Mouse (Mus musculus): ENCODE measurements around the gene Phf21a. TPM values are rescaled to one million over a fixed set of nuclear protein-coding genes. Genes with fewer than 3 reads are reported as not detected.
A peak's percentile ranks its signal among the peaks of the same experiment; 100 is the strongest.

Phf21a gene
- polyA plus RNA-seq, 1 experiment = 52.2 TPM

- TF ChIP-seq CTCF (IDR thresholded peaks at IDR 0.05; ENCODE audit: low read depth, low read length) (no peak), EP300 (IDR thresholded peaks at IDR 0.05; ENCODE audit: insufficient read depth, low read depth, low read length) (no peak), POLR2A (IDR thresholded peaks at IDR 0.05; ENCODE audit: insufficient read depth, low read length) (no peak)
- no peaks in the 10 kb centered on the region for H3K9me3 ChIP-seq (replicated peaks; ENCODE audit: control insufficient read depth, insufficient read depth, low read length, poor library complexity, severe bottlenecking)
- H3K27me3 ChIP-seq (ENCODE audit: control insufficient read depth, insufficient read depth, low read length, poor library complexity, severe bottlenecking) = 0 out of 2 replicates have a peak, but pooled peaks cover 3% of the 10 kb centered on the region
- H3K4me1 ChIP-seq (ENCODE audit: control insufficient read depth, insufficient read depth, low read length) = no peaks in the 10 kb centered on the region
- H3K36me3 ChIP-seq (ENCODE audit: control insufficient read depth, insufficient read depth, low read length, poor library complexity, severe bottlenecking) = no peaks in the 10 kb centered on the region
- H3K27ac ChIP-seq (ENCODE audit: insufficient read depth, low read length) = no peak overlapping the region
- peak overlapping the region; percentile 16; the same call in 1 of the 2 replicates for H3K9ac ChIP-seq (ENCODE audit: low read depth, poor library complexity, severe bottlenecking)
- peak overlapping the region; percentile 49 for H3K4me3 ChIP-seq (ENCODE audit: low read depth, low read length)
Observed at GRCm38 (mm10) chr2:92059481-92060220, 33.3 kb upstream of the Phf21a start.

- H3K9me3 ChIP-seq (replicated peaks; ENCODE audit: control insufficient read depth, insufficient read depth, low read length, poor library complexity, severe bottlenecking) = no peaks in the 10 kb centered on the region
- no peak overlapping the region for H3K27ac ChIP-seq (ENCODE audit: insufficient read depth, low read length)
- H3K27me3 ChIP-seq (ENCODE audit: control insufficient read depth, insufficient read depth, low read length, poor library complexity, severe bottlenecking) = 0 out of 2 replicates have a peak, but pooled peaks cover 2% of the 10 kb centered on the region
- H3K9ac ChIP-seq (ENCODE audit: low read depth, poor library complexity, severe bottlenecking) = no peak overlapping the region
- peak overlapping the region; percentile 49 for H3K4me3 ChIP-seq (ENCODE audit: low read depth, low read length)
- H3K36me3 ChIP-seq (ENCODE audit: control insufficient read depth, insufficient read depth, low read length, poor library complexity, severe bottlenecking) = no peaks in the 10 kb centered on the region
- H3K4me1 ChIP-seq (ENCODE audit: control insufficient read depth, insufficient read depth, low read length) = no peaks in the 10 kb centered on the region
- TF ChIP-seq POLR2A (IDR thresholded peaks at IDR 0.05; ENCODE audit: insufficient read depth, low read length) (no peak), EP300 (IDR thresholded peaks at IDR 0.05; ENCODE audit: insufficient read depth, low read depth, low read length) (no peak), CTCF (IDR thresholded peaks at IDR 0.05; ENCODE audit: low read depth, low read length) (no peak)
Observed at GRCm38 (mm10) chr2:92060291-92060690, 32.6 kb upstream of the Phf21a start.

- 0 out of 2 replicates have a peak, but pooled peaks cover 2% of the 10 kb centered on the region for H3K27me3 ChIP-seq (ENCODE audit: control insufficient read depth, insufficient read depth, low read length, poor library complexity, severe bottlenecking)
- no peaks in the 10 kb centered on the region for H3K4me1 ChIP-seq (ENCODE audit: control insufficient read depth, insufficient read depth, low read length)
Observed at GRCm38 (mm10) chr2:92061337-92061736, 31.6 kb upstream of the Phf21a start.

GRCm38 (mm10) chr2:92063106-92063505, 29.8 kb upstream of the Phf21a start:
- Histone ChIP-seq H3K4me1 (ENCODE audit: control insufficient read depth, insufficient read depth, low read length) (no peaks in the 10 kb centered on the region), H3K27me3 (ENCODE audit: control insufficient read depth, insufficient read depth, low read length, poor library complexity, severe bottlenecking) (0 out of 2 replicates have a peak, but pooled peaks cover 2% of the 10 kb centered on the region), H3K9ac (ENCODE audit: low read depth, poor library complexity, severe bottlenecking) (no peak overlapping the region), H3K36me3 (ENCODE audit: control insufficient read depth, insufficient read depth, low read length, poor library complexity, severe bottlenecking) (no peaks in the 10 kb centered on the region), H3K27ac (ENCODE audit: insufficient read depth, low read length) (no peak overlapping the region), H3K4me3 (ENCODE audit: low read depth, low read length) (no peak overlapping the region), H3K9me3 (replicated peaks; ENCODE audit: control insufficient read depth, insufficient read depth, low read length, poor library complexity, severe bottlenecking) (no peaks in the 10 kb centered on the region)
- TF ChIP-seq EP300 (IDR thresholded peaks at IDR 0.05; ENCODE audit: insufficient read depth, low read depth, low read length) (no peak), CTCF (IDR thresholded peaks at IDR 0.05; ENCODE audit: low read depth, low read length) (no peak), POLR2A (IDR thresholded peaks at IDR 0.05; ENCODE audit: insufficient read depth, low read length) (no peak)

More at GRCm38 (mm10) chr2:92061337-92061736, 31.6 kb upstream of the Phf21a start:
- Histone ChIP-seq H3K36me3 (ENCODE audit: control insufficient read depth, insufficient read depth, low read length, poor library complexity, severe bottlenecking) (no peaks in the 10 kb centered on the region), H3K27ac (ENCODE audit: insufficient read depth, low read length) (no peak overlapping the region), H3K9ac (ENCODE audit: low read depth, poor library complexity, severe bottlenecking) (no peak overlapping the region), H3K4me3 (ENCODE audit: low read depth, low read length) (no peak overlapping the region), H3K9me3 (replicated peaks; ENCODE audit: control insufficient read depth, insufficient read depth, low read length, poor library complexity, severe bottlenecking) (no peaks in the 10 kb centered on the region)
- TF ChIP-seq POLR2A (IDR thresholded peaks at IDR 0.05; ENCODE audit: insufficient read depth, low read length) (no peak), EP300 (IDR thresholded peaks at IDR 0.05; ENCODE audit: insufficient read depth, low read depth, low read length) (no peak), CTCF (IDR thresholded peaks at IDR 0.05; ENCODE audit: low read depth, low read length) (no peak)

GRCm38 (mm10) chr2:92065269-92065888, 27.5 kb upstream of the Phf21a start:
- H3K27me3 ChIP-seq (ENCODE audit: control insufficient read depth, insufficient read depth, low read length, poor library complexity, severe bottlenecking) = 0 out of 2 replicates have a peak, but pooled peaks cover 2% of the 10 kb centered on the region
- H3K9me3 ChIP-seq (replicated peaks; ENCODE audit: control insufficient read depth, insufficient read depth, low read length, poor library complexity, severe bottlenecking) = no peaks in the 10 kb centered on the region
- no peak overlapping the region for H3K4me3 ChIP-seq (ENCODE audit: low read depth, low read length)
- H3K27ac ChIP-seq (ENCODE audit: insufficient read depth, low read length) = no peak overlapping the region
- H3K9ac ChIP-seq (ENCODE audit: low read depth, poor library complexity, severe bottlenecking) = no peak overlapping the region
- TF ChIP-seq POLR2A (IDR thresholded peaks at IDR 0.05; ENCODE audit: insufficient read depth, low read length) (no peak), EP300 (IDR thresholded peaks at IDR 0.05; ENCODE audit: insufficient read depth, low read depth, low read length) (no peak), CTCF (IDR thresholded peaks at IDR 0.05; ENCODE audit: low read depth, low read length) (no peak)
- no peaks in the 10 kb centered on the region for H3K4me1 ChIP-seq (ENCODE audit: control insufficient read depth, insufficient read depth, low read length)
- no peaks in the 10 kb centered on the region for H3K36me3 ChIP-seq (ENCODE audit: control insufficient read depth, insufficient read depth, low read length, poor library complexity, severe bottlenecking)

- H3K27me3 ChIP-seq (ENCODE audit: control insufficient read depth, insufficient read depth, low read length, poor library complexity, severe bottlenecking) = 0 out of 2 replicates have a peak, but pooled peaks cover 2% of the 10 kb centered on the region
- no peak overlapping the region for H3K27ac ChIP-seq (ENCODE audit: insufficient read depth, low read length)
- no peaks in the 10 kb centered on the region for H3K36me3 ChIP-seq (ENCODE audit: control insufficient read depth, insufficient read depth, low read length, poor library complexity, severe bottlenecking)
- TF ChIP-seq POLR2A (IDR thresholded peaks at IDR 0.05; ENCODE audit: insufficient read depth, low read length) (no peak), EP300 (IDR thresholded peaks at IDR 0.05; ENCODE audit: insufficient read depth, low read depth, low read length) (no peak), CTCF (IDR thresholded peaks at IDR 0.05; ENCODE audit: low read depth, low read length) (no peak)
- H3K4me3 ChIP-seq (ENCODE audit: low read depth, low read length) = no peak overlapping the region
- no peak overlapping the region for H3K9ac ChIP-seq (ENCODE audit: low read depth, poor library complexity, severe bottlenecking)
- no peaks in the 10 kb centered on the region for H3K4me1 ChIP-seq (ENCODE audit: control insufficient read depth, insufficient read depth, low read length)
- H3K9me3 ChIP-seq (replicated peaks; ENCODE audit: control insufficient read depth, insufficient read depth, low read length, poor library complexity, severe bottlenecking) = no peaks in the 10 kb centered on the region
Observed at GRCm38 (mm10) chr2:92065938-92066337, 27.0 kb upstream of the Phf21a start.
